Mouse (Mus musculus) hindbrain, embryonic 16.5 days (tissue): ENCODE measurements around the gene Psmb11. TPM values are rescaled to one million over a fixed set of nuclear protein-coding genes. Genes with fewer than 3 reads are reported as not detected.

Source experiments
- ATAC-seq: fragments of 200-750 bp; cut with Nextera tagmentation; 2 replicates; pipeline ENCODE4 v1.8.0; 2017; ENCODE audit warnings: moderate TSS enrichment, moderate library complexity
- H3K27ac ChIP-seq: fragments of 300-500 bp; sonication (generic); 2 replicates; pipeline ENCODE4 v1.5.1; 2014; ENCODE audit warnings: low read depth, mild to moderate bottlenecking, control low read depth, low read length, moderate library complexity
- H3K27me3 ChIP-seq: fragments of 300-500 bp; sonication (generic); replicated peaks from 2 replicates; pipeline ENCODE4 v1.6.1; 2014; ENCODE audit warnings: low read length; ENCODE audit not compliant: control insufficient read depth, insufficient read depth
- H3K36me3 ChIP-seq: fragments of 300-500 bp; sonication (generic); 2 replicates; pipeline ENCODE4 v1.6.1; 2014; ENCODE audit warnings: mild to moderate bottlenecking, low read length, moderate library complexity, mixed read lengths; ENCODE audit not compliant: control insufficient read depth, insufficient read depth
- H3K4me1 ChIP-seq: fragments of 300-500 bp; sonication (generic); 2 replicates; pipeline ENCODE4 v1.6.1; 2014; ENCODE audit warnings: low read depth, low read length; ENCODE audit not compliant: control insufficient read depth, insufficient read depth
- H3K4me2 ChIP-seq: fragments of 300-500 bp; sonication (generic); 2 replicates; pipeline ENCODE4 v1.6.1; 2014; ENCODE audit warnings: mild to moderate bottlenecking, low read length, control low read depth, moderate library complexity
- H3K4me3 ChIP-seq: fragments of 300-500 bp; sonication (generic); 2 replicates; pipeline ENCODE4 v1.5.1; 2014; ENCODE audit warnings: mild to moderate bottlenecking, low read length, control low read depth, moderate library complexity
- H3K9ac ChIP-seq: fragments of 300-500 bp; sonication (generic); 2 replicates; pipeline ENCODE4 v1.6.1; 2014; ENCODE audit warnings: low read depth, mild to moderate bottlenecking, control low read depth, low read length, moderate library complexity
- H3K9me3 ChIP-seq: fragments of 300-500 bp; sonication (generic); 2 replicates; pipeline ENCODE4 v1.6.1; 2014; ENCODE audit warnings: mild to moderate bottlenecking, low read length, moderate library complexity; ENCODE audit not compliant: control insufficient read depth
- WGBS: fragments of 180-500 bp; shearing (Covaris S2); extraction: QIAGEN DNeasy Blood & Tissue Kit; methylation state at CpG from one replicate; pipeline ENCODE4 v1.1.7; 2014; 5-methylcytosine and 5-hydroxymethylcytosine counted together
- polyA plus RNA-seq: library from polyadenylated mRNA; unstranded; fragments of >200 nt; fragmentation: Nextera tagmentation; extraction: Ambion mirVana; gene quantifications from 2 replicates; pipeline ENCODE4 v1.2.1, GENCODE M21; 2015

Psmb11 gene
- polyA plus RNA-seq, 1 experiment from 2014 or later, result 0.16 TPM

DNA sequence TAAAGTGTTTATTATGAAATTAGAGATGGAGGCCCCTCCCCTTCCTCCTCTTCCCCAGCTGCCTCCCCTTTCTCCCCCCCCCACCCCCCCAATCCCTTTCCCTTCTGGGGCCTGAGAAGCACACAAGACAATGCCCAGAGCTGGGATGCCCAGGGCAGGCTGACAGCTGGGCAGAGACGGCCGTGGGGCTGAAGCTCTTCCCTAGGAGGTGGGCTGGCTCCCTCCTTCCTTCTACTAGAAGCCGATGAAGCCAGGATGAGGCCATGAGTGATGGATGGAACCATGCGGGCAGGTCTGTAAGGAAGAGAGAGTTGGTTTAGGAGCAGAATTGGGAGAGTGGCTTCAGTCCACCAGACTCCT, 10.0 kb downstream of the Psmb11 start:
- H3K9ac ChIP-seq, result no peak overlapping the region
- WGBS, result 47% methylated on average over 4 of the region's 4 CpGs
- H3K4me1 ChIP-seq, result no peaks in the 10 kb centered on the region
- H3K36me3 ChIP-seq, result peaks cover 17% of the 10 kb centered on the region
- H3K27me3 ChIP-seq, result no peaks in the 10 kb centered on the region
- no peak overlapping the region for H3K4me3 ChIP-seq
- H3K27ac ChIP-seq, result no peak overlapping the region; the same call in 1 of the 2 replicates
- H3K9me3 ChIP-seq, result no peaks in the 10 kb centered on the region
- ATAC-seq, result 0 out of 2 replicates have a peak, but pooled peaks have one; percentile 10
- no peak overlapping the region for H3K4me2 ChIP-seq

DNA sequence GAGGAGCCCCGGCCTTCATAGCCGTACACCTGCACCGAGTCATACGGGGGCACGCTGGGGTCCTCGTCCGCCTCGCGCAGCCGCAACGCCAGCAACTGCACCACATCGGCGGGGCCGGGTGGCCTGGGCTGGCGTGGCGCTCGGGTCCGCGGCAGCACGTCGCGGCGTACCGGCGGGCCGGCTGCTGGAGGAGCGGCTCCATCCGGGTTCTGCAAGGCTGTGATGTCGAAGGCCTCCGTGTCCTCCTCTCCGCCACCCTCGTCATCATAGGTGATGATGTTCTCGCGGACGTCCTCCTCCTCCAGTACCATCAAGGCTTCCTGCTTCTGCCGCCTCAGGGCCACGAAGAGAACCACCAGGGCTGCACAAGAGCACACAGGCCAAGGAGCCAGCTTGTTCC, 11.0 kb downstream of the Psmb11 start:
- no peak overlapping the region for H3K9ac ChIP-seq
- peaks cover 26% of the 10 kb centered on the region for H3K36me3 ChIP-seq
- H3K27me3 ChIP-seq, result no peaks in the 10 kb centered on the region
- H3K27ac ChIP-seq, result no peak overlapping the region
- H3K9me3 ChIP-seq, result no peaks in the 10 kb centered on the region
- ATAC-seq, result no peak
- H3K4me3 ChIP-seq, result no peak overlapping the region
- no peaks in the 10 kb centered on the region for H3K4me1 ChIP-seq
- H3K4me2 ChIP-seq, result no peak overlapping the region
- WGBS, result 97% methylated on average over 33 of the region's 37 CpGs

DNA sequence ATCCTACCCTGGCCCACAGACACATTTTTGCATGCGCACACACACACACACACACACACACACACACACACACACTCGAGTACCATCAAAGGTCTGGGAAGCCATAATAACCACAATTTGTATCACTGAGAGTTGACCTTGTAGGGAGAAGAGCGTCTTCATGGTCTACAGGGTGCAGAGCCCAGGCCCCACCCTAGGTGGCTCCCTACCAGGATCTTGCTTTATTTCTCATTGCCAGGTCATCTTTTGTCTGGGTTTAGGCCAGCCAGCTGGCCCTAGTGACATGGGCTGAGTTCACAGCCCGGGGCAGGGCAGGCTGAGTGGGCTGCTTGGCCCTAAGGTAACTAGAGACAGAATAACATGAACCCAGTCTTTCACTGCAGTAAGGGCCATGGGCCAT, 12.9 kb downstream of the Psmb11 start:
- H3K9ac ChIP-seq, result no peak overlapping the region
- H3K9me3 ChIP-seq, result no peaks in the 10 kb centered on the region
- H3K4me1 ChIP-seq, result peaks cover under 1% of the 10 kb centered on the region
- no peak overlapping the region for H3K27ac ChIP-seq
- no peak overlapping the region for H3K4me2 ChIP-seq
- H3K27me3 ChIP-seq, result no peaks in the 10 kb centered on the region
- H3K4me3 ChIP-seq, result no peak overlapping the region
- 87% methylated on average over 4 of the region's 4 CpGs for WGBS
- ATAC-seq, result no peak
- H3K36me3 ChIP-seq, result peaks cover 26% of the 10 kb centered on the region

DNA sequence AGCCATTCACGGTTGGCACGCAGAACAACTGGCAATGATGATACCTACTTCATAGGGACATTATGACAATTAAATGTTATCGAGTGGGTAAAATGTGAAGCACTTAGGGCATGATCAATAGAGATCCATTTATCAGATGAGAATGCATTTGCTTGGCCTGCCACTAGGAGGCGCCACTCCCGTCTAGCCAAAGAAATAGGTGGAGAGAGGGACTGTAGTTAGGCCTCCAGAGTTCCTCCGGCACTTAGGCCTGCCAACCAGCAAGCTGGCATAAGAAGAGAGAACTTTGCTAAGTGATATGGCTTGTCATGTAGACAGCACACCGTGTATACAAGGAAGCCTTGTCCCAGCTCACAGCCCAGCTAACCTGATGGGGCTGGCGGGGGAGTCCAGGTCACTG, 15.7 kb downstream of the Psmb11 start:
- ATAC-seq, result no peak
- WGBS, result 49% methylated on average over 8 of the region's 8 CpGs
- Histone ChIP-seq H3K27me3 (no peaks in the 10 kb centered on the region), H3K9me3 (no peaks in the 10 kb centered on the region), H3K9ac (no peak overlapping the region), H3K4me1 (peaks cover 10% of the 10 kb centered on the region), H3K4me3 (no peak overlapping the region), H3K4me2 (no peak overlapping the region), H3K36me3 (peaks cover 24% of the 10 kb centered on the region), H3K27ac (no peak overlapping the region)

DNA sequence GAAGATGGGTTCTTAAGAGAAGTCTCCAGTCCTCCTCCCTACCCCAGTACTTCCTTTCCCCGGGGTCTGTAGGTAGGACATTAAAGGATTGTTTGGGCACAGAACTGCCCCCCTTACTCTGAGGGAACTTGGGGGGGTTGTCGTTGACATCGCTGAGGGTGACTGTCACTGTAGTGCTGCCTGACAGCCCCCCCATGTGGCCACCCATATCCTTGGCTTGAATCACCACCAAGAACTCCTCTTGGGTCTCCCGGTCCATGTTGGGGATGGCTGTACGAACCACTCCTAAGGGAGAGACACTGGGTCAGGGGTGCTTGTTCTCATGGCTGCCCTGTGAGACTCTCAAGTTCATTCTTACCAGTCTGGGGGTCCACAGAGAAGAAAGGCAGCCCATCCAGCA, 17.0 kb downstream of the Psmb11 start:
- H3K4me2 ChIP-seq, result no peak overlapping the region
- ATAC-seq, result no peak
- H3K9me3 ChIP-seq, result no peaks in the 10 kb centered on the region
- H3K36me3 ChIP-seq, result peaks cover 23% of the 10 kb centered on the region
- 73% methylated on average over 5 of the region's 5 CpGs for WGBS
- peaks cover 10% of the 10 kb centered on the region for H3K4me1 ChIP-seq
- H3K4me3 ChIP-seq, result no peak overlapping the region
- H3K27ac ChIP-seq, result no peak overlapping the region
- no peaks in the 10 kb centered on the region for H3K27me3 ChIP-seq
- no peak overlapping the region for H3K9ac ChIP-seq

DNA sequence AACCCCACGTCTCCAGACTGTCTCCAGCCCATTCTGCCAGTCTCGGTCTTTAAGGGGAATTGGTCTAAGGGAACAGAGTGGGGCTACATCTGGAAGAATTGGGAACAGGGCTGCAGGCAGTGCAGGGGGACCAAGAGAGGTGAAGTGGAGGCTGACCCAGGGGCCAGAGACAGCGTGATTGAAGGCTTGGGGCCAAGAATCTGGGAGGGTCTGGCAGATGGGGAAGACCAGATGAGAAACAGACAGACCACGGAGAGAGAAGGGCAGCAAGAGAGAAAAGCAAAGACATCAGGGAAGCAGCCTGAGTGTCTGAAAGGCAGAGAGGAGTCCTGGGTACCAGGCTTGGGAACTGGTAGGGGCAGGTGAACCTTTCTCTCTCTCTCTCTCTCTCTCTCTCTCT, 18.9 kb downstream of the Psmb11 start:
- ATAC-seq, result no peak
- peak overlapping the region; percentile 60 for H3K9ac ChIP-seq
- H3K27me3 ChIP-seq, result no peaks in the 10 kb centered on the region
- H3K9me3 ChIP-seq, result no peaks in the 10 kb centered on the region
- WGBS, result 16% methylated on average over 4 of the region's 4 CpGs
- no peak overlapping the region for H3K27ac ChIP-seq
- H3K36me3 ChIP-seq, result peaks cover 42% of the 10 kb centered on the region
- peak overlapping the region; percentile 82 for H3K4me3 ChIP-seq
- H3K4me1 ChIP-seq, result peaks cover 10% of the 10 kb centered on the region
- H3K4me2 ChIP-seq, result peak overlapping the region; percentile 91

DNA sequence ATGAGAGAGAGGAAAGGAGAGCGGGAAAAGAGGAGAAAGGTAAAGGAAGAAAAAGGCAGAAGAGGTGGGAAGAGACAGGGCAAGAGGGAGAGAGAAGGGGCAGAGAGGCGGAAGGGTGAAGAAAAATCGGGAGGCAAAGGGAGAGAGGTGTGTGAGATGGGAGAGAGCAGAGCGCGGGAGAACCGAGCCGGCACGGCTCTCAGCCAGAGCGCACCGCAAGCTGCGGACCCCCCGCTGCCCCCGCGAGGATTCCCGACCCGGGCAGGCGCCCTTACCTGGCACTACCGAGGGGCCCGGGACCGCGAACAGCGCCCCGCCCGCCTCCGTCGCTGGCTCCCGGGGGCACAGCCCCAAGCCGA, 19.7 kb downstream of the Psmb11 start, which contains the start of gene Gm17606:
Gm17606 (plus strand) TSS at position 7 of the 359 bp plus-strand sequence.
- Histone ChIP-seq H3K9me3 (no peaks in the 10 kb centered on the region), H3K27me3 (no peaks in the 10 kb centered on the region), H3K4me1 (peaks cover 10% of the 10 kb centered on the region), H3K4me3 (peak within 1 kb of the TSS; percentile 82), H3K4me2 (peak within 1 kb of the TSS; percentile 91), H3K36me3 (peaks cover 47% of the 10 kb centered on the region), H3K27ac (peak within 1 kb of the TSS; percentile 80), H3K9ac (peak within 1 kb of the TSS; percentile 94)
- 0% methylated on average over 12 of the region's 28 CpGs for WGBS
- no peak; the same call in 1 of the 2 replicates for ATAC-seq

DNA sequence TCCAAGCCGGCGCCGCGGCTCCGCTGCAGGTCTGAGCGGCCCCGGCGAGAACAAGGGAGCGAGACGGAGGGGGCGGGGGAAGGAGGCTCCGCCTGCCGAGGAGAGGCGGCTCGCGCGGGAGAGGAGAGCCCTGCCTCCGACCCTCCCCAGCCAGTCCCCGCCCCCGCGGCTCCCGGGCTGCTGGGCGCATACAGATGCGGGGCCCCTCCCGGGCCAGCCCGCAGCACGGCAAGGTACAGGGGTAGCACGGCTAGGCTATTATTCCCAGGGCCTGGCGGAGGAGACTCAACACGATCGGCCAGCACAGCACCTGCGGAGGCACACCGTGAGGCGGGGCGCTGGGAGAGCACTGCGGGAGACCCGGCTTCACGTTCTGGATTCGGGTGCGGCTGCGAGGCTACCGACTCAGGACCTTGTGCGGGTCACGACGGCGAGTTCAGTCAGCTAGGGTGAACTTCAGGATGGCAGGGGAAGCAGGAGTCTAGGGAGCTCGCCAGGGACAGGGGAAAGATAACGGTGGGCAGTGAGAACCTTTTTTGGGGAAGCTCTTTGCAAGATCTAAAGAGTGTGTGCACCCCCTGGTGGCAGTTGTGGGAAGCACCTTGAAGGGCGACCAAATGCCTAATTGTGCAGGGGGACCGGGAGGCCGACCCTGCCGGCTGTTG, 20.2 kb downstream of the Psmb11 start, which contains the start of gene Cdh24:
Cdh24 (minus strand) TSS at position 60 of the 665 bp plus-strand sequence.
- H3K9ac ChIP-seq, result peak within 1 kb of the TSS; percentile 94
- H3K4me2 ChIP-seq, result peak within 1 kb of the TSS; percentile 91
- peak within 1 kb of the TSS; percentile 82 for H3K4me3 ChIP-seq
- ATAC-seq, result peak; percentile 93
- no peaks in the 10 kb centered on the region for H3K27me3 ChIP-seq
- H3K27ac ChIP-seq, result peak within 1 kb of the TSS; percentile 80
- H3K9me3 ChIP-seq, result no peaks in the 10 kb centered on the region
- WGBS, result 0% methylated on average over 40 of the region's 52 CpGs
- peaks cover 49% of the 10 kb centered on the region for H3K36me3 ChIP-seq
- H3K4me1 ChIP-seq, result peaks cover 10% of the 10 kb centered on the region

DNA sequence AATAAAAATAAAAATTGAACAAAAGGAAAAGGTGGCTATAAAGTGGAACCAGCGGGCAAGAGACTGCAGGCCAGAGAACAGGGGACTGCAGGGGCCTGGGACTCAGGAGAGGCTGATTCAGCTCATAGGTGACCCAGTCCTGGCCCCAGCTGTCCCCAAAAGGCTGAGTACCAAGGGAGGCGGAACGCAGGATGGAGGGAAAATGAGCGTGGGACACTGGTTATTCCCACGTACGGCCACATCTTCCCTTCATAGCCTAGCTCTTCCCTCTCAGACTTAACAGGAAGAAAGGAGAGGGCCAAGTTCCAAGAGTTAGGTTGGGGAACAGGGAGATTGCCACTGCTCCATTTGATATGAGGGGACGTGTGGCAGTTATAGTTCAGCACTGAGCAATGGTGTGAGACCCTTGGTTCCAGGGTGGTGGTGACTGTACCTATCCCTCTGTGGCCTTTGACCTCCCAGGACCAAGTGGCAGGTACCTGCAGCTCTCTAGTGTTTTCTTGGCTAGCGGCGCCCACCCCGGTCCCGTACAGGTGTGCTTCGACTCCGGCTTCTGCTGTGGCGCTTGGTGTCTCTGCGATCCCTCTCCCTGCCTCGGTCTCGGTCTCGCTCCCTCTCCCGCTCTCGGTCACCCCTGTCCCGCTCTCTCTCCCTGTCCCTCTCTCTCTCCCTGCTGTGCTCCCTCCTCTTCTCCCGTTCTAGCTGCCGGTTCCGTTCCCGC, 21.2 kb downstream of the Psmb11 start:
- H3K9me3 ChIP-seq, result no peaks in the 10 kb centered on the region
- no peak overlapping the region for H3K4me3 ChIP-seq
- WGBS, result 75% methylated on average over 25 of the region's 25 CpGs
- H3K36me3 ChIP-seq, result peaks cover 48% of the 10 kb centered on the region
- no peaks in the 10 kb centered on the region for H3K27me3 ChIP-seq
- H3K27ac ChIP-seq, result no peak overlapping the region
- no peak overlapping the region for H3K4me2 ChIP-seq
- no peak for ATAC-seq
- H3K4me1 ChIP-seq, result peaks cover 10% of the 10 kb centered on the region
- no peak overlapping the region for H3K9ac ChIP-seq
